Mouse (Mus musculus): ENCODE data around the gene B3gnt6. TPM values are rescaled to one million over a fixed set of nuclear protein-coding genes. Genes with fewer than 3 reads are reported as not detected.

B3gnt6 gene
- total RNA-seq, 1 experiment from 2014 or later: 8.5 TPM

DNA sequence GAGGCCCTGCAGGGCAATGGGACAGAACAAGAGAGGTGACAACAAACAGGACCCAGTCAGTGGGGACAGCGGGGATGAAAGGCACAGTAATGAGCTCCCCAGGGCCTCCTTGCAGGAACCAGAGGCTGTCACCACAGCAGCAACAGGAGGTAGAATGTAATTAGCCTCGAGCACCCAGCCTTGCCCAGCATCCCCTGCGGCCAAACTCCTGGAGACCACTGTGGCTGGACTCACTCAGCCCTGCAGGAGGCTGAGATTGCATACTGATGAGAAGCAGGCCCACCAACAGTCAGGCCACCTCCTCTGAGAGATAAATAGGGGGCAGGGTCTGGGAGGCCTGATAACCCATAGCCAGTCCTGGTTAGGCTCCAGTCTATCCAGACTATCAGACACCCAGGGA lies 49.5 kb downstream of the B3gnt6 start:
- DNase-seq: no peak

DNA sequence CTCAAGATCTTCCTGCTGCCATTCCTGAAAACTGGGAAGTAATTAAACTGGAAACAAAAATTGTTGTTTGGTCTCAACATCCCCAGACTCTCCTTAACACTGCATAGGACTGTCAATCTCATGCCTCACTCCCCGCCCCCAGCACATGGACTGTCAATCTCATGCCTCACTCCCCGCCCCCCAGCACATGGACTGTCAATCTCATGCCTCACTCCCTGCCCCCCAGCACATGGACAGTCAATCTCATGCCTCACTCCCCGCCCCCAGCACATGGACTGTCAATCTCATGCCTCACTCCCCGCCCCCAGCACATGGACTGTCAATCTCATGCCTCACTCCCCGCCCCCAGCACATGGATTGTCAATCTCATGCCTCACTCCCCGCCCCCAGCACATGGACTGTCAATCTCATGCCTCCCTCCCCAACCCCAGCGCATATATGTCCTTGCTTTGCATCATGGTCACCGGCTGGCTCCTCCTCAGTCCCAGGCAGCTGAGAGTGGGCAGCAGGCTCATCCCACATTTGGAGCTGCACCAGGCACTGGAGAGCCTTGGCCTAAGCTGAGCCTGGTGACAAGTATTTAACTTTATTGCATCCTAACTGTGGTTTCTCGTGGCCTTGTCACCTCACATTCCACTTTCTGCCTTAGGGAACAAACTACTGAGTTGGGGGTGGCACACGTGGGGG lies 50.4 kb downstream of the B3gnt6 start:
- DNase-seq: peak; percentile 63

DNA sequence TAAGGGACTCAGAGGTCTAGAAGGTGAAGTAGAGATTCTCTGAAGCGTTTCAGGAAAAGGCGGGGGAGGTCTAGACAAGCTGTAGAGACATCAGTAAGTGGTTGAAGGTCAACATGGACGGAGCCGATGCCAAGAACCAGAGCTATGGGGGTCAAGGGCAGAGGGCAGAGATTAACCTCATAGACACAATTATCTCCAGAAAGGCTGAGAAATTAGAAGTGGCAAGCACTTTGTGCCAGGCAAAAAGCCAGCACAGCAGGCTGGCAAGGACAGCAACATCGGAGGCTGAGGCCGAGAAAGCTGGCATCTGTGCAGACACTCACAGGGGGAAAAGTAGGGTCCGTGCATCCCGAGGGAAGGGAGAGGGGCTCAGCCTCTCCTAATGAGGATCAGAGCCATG lies 51.5 kb downstream of the B3gnt6 start:
- peak; percentile 59 for DNase-seq

DNA sequence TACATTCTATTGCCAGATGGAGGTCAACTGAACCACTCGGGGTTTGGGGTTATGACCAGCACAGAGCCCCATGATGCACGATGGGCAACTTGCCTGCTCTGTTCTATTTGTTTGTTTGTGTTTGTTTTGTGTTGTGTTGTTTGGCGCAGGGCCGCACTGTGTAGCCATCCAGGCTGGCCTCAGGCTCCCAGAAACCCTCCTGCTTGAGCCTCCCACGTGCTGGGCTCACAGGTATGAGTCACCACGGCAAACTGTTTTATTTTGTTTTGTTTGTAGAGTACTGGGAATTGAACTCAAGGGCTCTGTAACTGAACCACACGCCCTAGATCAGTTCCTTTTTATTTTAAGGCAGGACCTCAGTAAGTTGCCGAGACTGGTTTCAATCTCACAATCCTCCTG lies 52.8 kb downstream of the B3gnt6 start:
- DNase-seq: no peak

DNA sequence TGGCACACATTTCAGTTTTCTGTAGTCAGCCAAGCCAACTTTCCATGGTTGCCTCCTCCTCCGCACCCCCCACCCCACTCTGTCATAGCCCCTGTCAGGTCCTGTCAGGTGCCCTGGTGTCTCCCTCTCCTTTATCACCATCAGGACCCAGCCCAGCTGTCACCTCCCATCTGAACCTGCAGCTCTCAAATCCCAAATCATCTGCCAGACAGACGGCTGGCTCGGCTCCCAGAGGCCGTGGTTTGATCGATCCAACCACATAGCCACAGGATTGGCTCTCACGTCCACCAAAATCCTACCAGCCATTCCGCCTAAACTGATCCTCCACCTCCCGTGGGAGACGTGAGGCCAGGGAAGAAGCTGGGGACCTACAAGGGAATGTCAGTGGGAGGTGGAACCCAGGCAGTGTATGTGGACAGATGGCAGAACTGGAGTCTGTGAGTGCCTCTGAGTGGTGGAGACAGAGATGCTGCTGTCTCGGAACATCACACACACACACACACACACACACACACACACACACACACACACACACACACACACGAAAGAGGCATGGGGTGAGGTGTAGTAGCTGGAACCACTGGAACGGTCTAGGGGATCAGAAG lies 53.3 kb downstream of the B3gnt6 start:
- no peak for DNase-seq

DNA sequence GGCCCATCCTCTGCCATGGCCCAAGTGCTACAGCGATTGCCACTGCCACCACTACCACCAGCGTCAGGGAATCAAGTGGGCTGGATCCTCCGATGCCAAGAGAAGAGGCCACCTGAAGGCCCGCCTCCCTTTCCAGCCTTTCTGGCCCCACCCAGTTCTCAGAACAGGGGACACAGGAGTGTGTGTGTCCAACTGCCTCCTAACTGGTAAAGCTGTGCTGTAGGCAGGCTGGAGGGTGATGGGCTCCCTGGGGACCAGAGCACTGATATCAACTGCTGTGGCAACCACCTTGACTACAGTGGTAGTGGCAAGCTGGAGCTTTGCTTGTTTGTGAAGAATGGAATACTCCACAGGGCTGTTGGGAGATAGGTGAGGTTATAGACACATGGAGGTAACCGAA lies 53.9 kb downstream of the B3gnt6 start, which contains the start of gene Omp:
Omp (minus strand) TSS at position 101 of the 400 bp plus-strand sequence.
- no peak for DNase-seq

DNA sequence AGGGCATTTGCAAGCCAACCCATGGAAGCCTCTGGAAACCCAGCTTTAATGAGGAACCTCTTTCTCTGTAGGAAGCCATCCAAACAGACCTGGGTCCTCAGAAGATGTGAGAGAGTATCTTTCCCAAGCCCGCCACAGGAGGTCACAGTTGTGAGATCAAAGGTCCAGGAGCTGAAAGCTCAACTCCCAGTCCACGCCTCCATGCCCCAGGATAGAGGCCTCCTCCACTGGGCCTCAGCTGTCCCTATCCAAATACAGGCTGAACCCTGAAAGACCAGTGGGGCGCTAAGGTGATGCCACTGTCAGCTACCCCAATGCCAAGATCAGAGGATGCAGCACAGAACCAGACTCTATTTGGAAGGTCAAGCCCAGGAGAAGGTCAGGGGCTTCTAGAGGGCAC lies 56.6 kb downstream of the B3gnt6 start:
- no peak for DNase-seq

Other genes with a start within 250 kb of the B3gnt6 start
- 58.6 and 86.2 TPM in 2 replicates for gene Myo7a, start 80.0 kb downstream of the B3gnt6 start, total RNA-seq (2021)
- 2.1 and 2.4 TPM in 2 replicates for gene Omp, start 54.0 kb downstream of the B3gnt6 start, total RNA-seq (2021)
- 6.2 and 9.8 TPM in 2 replicates for gene Capn5, start 21.2 kb downstream of the B3gnt6 start, total RNA-seq (2021)
- 16.6 and 17.0 TPM in 2 replicates for gene Acer3, start 121.7 kb upstream of the B3gnt6 start, total RNA-seq (2021)
- 12.3 and 13.2 TPM in 2 replicates for gene Tsku, start 161.8 kb upstream of the B3gnt6 start, total RNA-seq (2021)
- not detected in 2 replicates for gene Gucy2d, start 240.9 kb upstream of the B3gnt6 start, total RNA-seq (2021)